Mouse (Mus musculus) bone marrow, adult 2 months (tissue): ENCODE results near the gene Paics.

ENCODE experiments used
- CTCF ChIP-seq: fragments of 200-500 bp; IDR thresholded peaks from 2 replicates; pipeline ENCODE4 v1.5.1; 2011; ENCODE audit warnings: low read length, control low read depth; ENCODE audit not compliant: control insufficient read depth, insufficient read depth
- POLR2A ChIP-seq: fragments of 200-500 bp; IDR thresholded peaks from 2 replicates; pipeline ENCODE4 v1.6.1; 2011; ENCODE audit warnings: low read depth, mild to moderate bottlenecking, control low read depth, low read length, borderline replicate concordance; ENCODE audit not compliant: control insufficient read depth

DNA sequence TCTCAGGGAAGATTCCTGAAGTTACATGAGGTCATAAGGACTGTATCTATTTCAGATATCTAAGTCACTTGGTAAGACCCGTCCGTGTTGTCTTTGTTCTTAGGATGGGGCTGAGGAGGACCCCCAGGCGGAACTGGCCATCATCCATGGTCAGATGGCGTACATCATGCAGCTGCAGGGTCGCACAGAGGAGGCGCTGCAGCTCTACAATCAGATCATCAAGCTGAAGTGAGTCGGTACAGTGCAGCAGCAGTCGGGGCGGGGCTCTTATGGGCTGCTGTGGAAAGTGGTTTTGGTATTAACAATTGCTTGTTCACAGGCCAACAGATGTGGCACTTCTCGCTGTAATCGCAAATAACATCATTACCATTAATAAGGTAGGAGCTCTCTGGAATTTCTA lies 32.9 kb downstream of the Paics start:
- TF ChIP-seq CTCF (no peak), POLR2A (no peak)
